Mouse (Mus musculus): ENCODE data around the gene Klc2.
"Not testable (repeated sequence)": the region's sequence is repeated elsewhere in the genome, so short reads cannot be mapped to it uniquely, and the experiment has no call there.

Klc2 gene

GRCm38 (mm10) chr19:5098363-5099143 lies 19.8 kb downstream of the Klc2 start, which contains the start of gene Cnih2:
TSS of gene Cnih2 (minus strand) at chr19:5098521.
- DNase-seq (ENCODE audit: low spot score): peak; percentile 78

- peak; percentile 45 for DNase-seq (ENCODE audit: low spot score)
These were observed 20.6 kb downstream of the Klc2 start for GRCm38 (mm10) chr19:5097521-5098362.

GRCm38 (mm10) chr19:5095887-5096474 lies 22.4 kb downstream of the Klc2 start:
- DNase-seq (ENCODE audit: low spot score): peak; percentile 31

- DNase-seq (ENCODE audit: low spot score): no peak
These were observed 23.5 kb downstream of the Klc2 start for GRCm38 (mm10) chr19:5094746-5095417.

- peak; percentile 98 for DNase-seq (ENCODE audit: low spot score)
These were observed 24.1 kb downstream of the Klc2 start for GRCm38 (mm10) chr19:5094243-5094632.

GRCm38 (mm10) chr19:5093481-5094242 lies 24.7 kb downstream of the Klc2 start:
- no peak for DNase-seq (ENCODE audit: low spot score)

GRCm38 (mm10) chr19:5092083-5092482 lies 26.3 kb downstream of the Klc2 start:
- DNase-seq (ENCODE audit: low spot score): no peak

- no peak for DNase-seq (ENCODE audit: low spot score)
These were observed 29.0 kb downstream of the Klc2 start for GRCm38 (mm10) chr19:5089324-5089723.

- peak; percentile 99 for DNase-seq (ENCODE audit: low spot score)
These were observed 30.3 kb downstream of the Klc2 start, which contains the start of gene Yif1a for GRCm38 (mm10) chr19:5087884-5088728. TSS of gene Yif1a (plus strand) at chr19:5088538.

- not testable (repeated sequence) for DNase-seq (ENCODE audit: low spot score)
These were observed 31.8 kb downstream of the Klc2 start for GRCm38 (mm10) chr19:5086533-5086932.

- DNase-seq (ENCODE audit: low spot score): no peak
These were observed 33.1 kb downstream of the Klc2 start, which contains the start of gene Tmem151a for GRCm38 (mm10) chr19:5085145-5085863. TSS of gene Tmem151a (minus strand) at chr19:5085531.

GRCm38 (mm10) chr19:5084834-5085144 lies 33.6 kb downstream of the Klc2 start:
- no peak for DNase-seq (ENCODE audit: low spot score)

- no peak for DNase-seq (ENCODE audit: low spot score)
These were observed 34.2 kb downstream of the Klc2 start for GRCm38 (mm10) chr19:5083961-5084833.

- DNase-seq (ENCODE audit: low spot score): no peak
These were observed 35.8 kb downstream of the Klc2 start for GRCm38 (mm10) chr19:5082596-5082995.

- no peak for DNase-seq (ENCODE audit: low spot score)
These were observed 36.4 kb downstream of the Klc2 start for GRCm38 (mm10) chr19:5082005-5082404.

- DNase-seq (ENCODE audit: low spot score): no peak
These were observed 39.1 kb downstream of the Klc2 start for GRCm38 (mm10) chr19:5079279-5079678.

GRCm38 (mm10) chr19:5073518-5073917 lies 44.8 kb downstream of the Klc2 start:
- no peak for DNase-seq (ENCODE audit: low spot score)

GRCm38 (mm10) chr19:5073028-5073427 lies 45.3 kb downstream of the Klc2 start:
- DNase-seq (ENCODE audit: low spot score): peak; percentile 86

Data from retina, embryonic 14.5 days (tissue).